Mouse (Mus musculus): Measurements from ENCODE around the gene Cmtr1. TPM values are rescaled to one million over a fixed set of nuclear protein-coding genes. Genes with fewer than 3 reads are reported as not detected.

Cmtr1 gene
- polyA plus RNA-seq, 1 experiment = 77.9 TPM

GRCm38 (mm10) chr17:29680921-29681320, 20.5 kb downstream of the Cmtr1 start:
- peaks cover 2% of the 10 kb centered on the region; the same call in 1 of the 2 replicates for H3K4me1 ChIP-seq (ENCODE audit: control insufficient read depth, insufficient read depth, low read length)
- TF ChIP-seq CTCF (IDR thresholded peaks at IDR 0.05; ENCODE audit: extremely low read depth, insufficient read depth, low read length) (no peak), POLR2A (IDR thresholded peaks at IDR 0.05; ENCODE audit: extremely low read depth, insufficient read depth, low read length) (no peak)
- no peak overlapping the region for H3K4me3 ChIP-seq (ENCODE audit: insufficient read depth, low read length)
- no peak overlapping the region for H3K27ac ChIP-seq (ENCODE audit: insufficient read depth, low read length)

- TF ChIP-seq CTCF (IDR thresholded peaks at IDR 0.05; ENCODE audit: extremely low read depth, insufficient read depth, low read length) (no peak), POLR2A (IDR thresholded peaks at IDR 0.05; ENCODE audit: extremely low read depth, insufficient read depth, low read length) (no peak)
- H3K27ac ChIP-seq (ENCODE audit: insufficient read depth, low read length) = no peak overlapping the region
- H3K4me3 ChIP-seq (ENCODE audit: insufficient read depth, low read length) = no peak overlapping the region
- peaks cover 2% of the 10 kb centered on the region; the same call in 1 of the 2 replicates for H3K4me1 ChIP-seq (ENCODE audit: control insufficient read depth, insufficient read depth, low read length)
Observed at GRCm38 (mm10) chr17:29681669-29682068, 21.3 kb downstream of the Cmtr1 start.

- no peak overlapping the region for H3K4me3 ChIP-seq (ENCODE audit: insufficient read depth, low read length)
- no peak overlapping the region for H3K27ac ChIP-seq (ENCODE audit: insufficient read depth, low read length)
- H3K4me1 ChIP-seq (ENCODE audit: control insufficient read depth, insufficient read depth, low read length) = peaks cover 2% of the 10 kb centered on the region; the same call in 1 of the 2 replicates
- no peak for TF ChIP-seq POLR2A (IDR thresholded peaks at IDR 0.05; ENCODE audit: extremely low read depth, insufficient read depth, low read length)
- TF ChIP-seq CTCF (IDR thresholded peaks at IDR 0.05; ENCODE audit: extremely low read depth, insufficient read depth, low read length) = no peak
Observed at GRCm38 (mm10) chr17:29682261-29682660, 21.9 kb downstream of the Cmtr1 start.

- TF ChIP-seq POLR2A (IDR thresholded peaks at IDR 0.05; ENCODE audit: extremely low read depth, insufficient read depth, low read length) (no peak), CTCF (IDR thresholded peaks at IDR 0.05; ENCODE audit: extremely low read depth, insufficient read depth, low read length) (no peak)
- H3K4me1 ChIP-seq (ENCODE audit: control insufficient read depth, insufficient read depth, low read length) = peaks cover 4% of the 10 kb centered on the region
- H3K27ac ChIP-seq (ENCODE audit: insufficient read depth, low read length) = no peak overlapping the region
- H3K4me3 ChIP-seq (ENCODE audit: insufficient read depth, low read length) = no peak overlapping the region
Observed at GRCm38 (mm10) chr17:29683127-29683526, 22.7 kb downstream of the Cmtr1 start.

- Histone ChIP-seq H3K27ac (ENCODE audit: insufficient read depth, low read length) (no peak overlapping the region), H3K4me3 (ENCODE audit: insufficient read depth, low read length) (no peak overlapping the region), H3K4me1 (ENCODE audit: control insufficient read depth, insufficient read depth, low read length) (peaks cover 5% of the 10 kb centered on the region)
- TF ChIP-seq CTCF (IDR thresholded peaks at IDR 0.05; ENCODE audit: extremely low read depth, insufficient read depth, low read length) (no peak), POLR2A (IDR thresholded peaks at IDR 0.05; ENCODE audit: extremely low read depth, insufficient read depth, low read length) (no peak)
Observed at GRCm38 (mm10) chr17:29684275-29684674, 23.9 kb downstream of the Cmtr1 start.

GRCm38 (mm10) chr17:29686771-29687170, 26.4 kb downstream of the Cmtr1 start:
- Histone ChIP-seq H3K4me1 (ENCODE audit: control insufficient read depth, insufficient read depth, low read length) (peaks cover 3% of the 10 kb centered on the region; the same call in 1 of the 2 replicates), H3K27ac (ENCODE audit: insufficient read depth, low read length) (no peak overlapping the region), H3K4me3 (ENCODE audit: insufficient read depth, low read length) (no peak overlapping the region)
- TF ChIP-seq CTCF (IDR thresholded peaks at IDR 0.05; ENCODE audit: extremely low read depth, insufficient read depth, low read length) (no peak), POLR2A (IDR thresholded peaks at IDR 0.05; ENCODE audit: extremely low read depth, insufficient read depth, low read length) (no peak)

- Histone ChIP-seq H3K27ac (ENCODE audit: insufficient read depth, low read length) (no peak overlapping the region), H3K4me1 (ENCODE audit: control insufficient read depth, insufficient read depth, low read length) (peaks cover 3% of the 10 kb centered on the region; the same call in 1 of the 2 replicates), H3K4me3 (ENCODE audit: insufficient read depth, low read length) (no peak overlapping the region)
- TF ChIP-seq CTCF (IDR thresholded peaks at IDR 0.05; ENCODE audit: extremely low read depth, insufficient read depth, low read length) = no peak
Observed at GRCm38 (mm10) chr17:29687373-29687772, 27.0 kb downstream of the Cmtr1 start.

- H3K4me1 ChIP-seq (ENCODE audit: control insufficient read depth, insufficient read depth, low read length) = peaks cover 3% of the 10 kb centered on the region; the same call in 1 of the 2 replicates
- no peak overlapping the region for H3K27ac ChIP-seq (ENCODE audit: insufficient read depth, low read length)
- no peak overlapping the region for H3K4me3 ChIP-seq (ENCODE audit: insufficient read depth, low read length)
- TF ChIP-seq POLR2A (IDR thresholded peaks at IDR 0.05; ENCODE audit: extremely low read depth, insufficient read depth, low read length) (no peak), CTCF (IDR thresholded peaks at IDR 0.05; ENCODE audit: extremely low read depth, insufficient read depth, low read length) (no peak)
Observed at GRCm38 (mm10) chr17:29688610-29689009, 28.2 kb downstream of the Cmtr1 start.

- Histone ChIP-seq H3K4me1 (ENCODE audit: control insufficient read depth, insufficient read depth, low read length) (peaks cover 3% of the 10 kb centered on the region; the same call in 1 of the 2 replicates), H3K27ac (ENCODE audit: insufficient read depth, low read length) (no peak overlapping the region), H3K4me3 (ENCODE audit: insufficient read depth, low read length) (no peak overlapping the region)
- TF ChIP-seq POLR2A (IDR thresholded peaks at IDR 0.05; ENCODE audit: extremely low read depth, insufficient read depth, low read length) (no peak), CTCF (IDR thresholded peaks at IDR 0.05; ENCODE audit: extremely low read depth, insufficient read depth, low read length) (no peak)
Observed at GRCm38 (mm10) chr17:29690257-29690656, 29.9 kb downstream of the Cmtr1 start.

- Histone ChIP-seq H3K4me3 (ENCODE audit: insufficient read depth, low read length) (no peak overlapping the region), H3K4me1 (ENCODE audit: control insufficient read depth, insufficient read depth, low read length) (peaks cover 2% of the 10 kb centered on the region; the same call in 1 of the 2 replicates), H3K27ac (ENCODE audit: insufficient read depth, low read length) (no peak overlapping the region)
- TF ChIP-seq POLR2A (IDR thresholded peaks at IDR 0.05; ENCODE audit: extremely low read depth, insufficient read depth, low read length) = no peak
- no peak for TF ChIP-seq CTCF (IDR thresholded peaks at IDR 0.05; ENCODE audit: extremely low read depth, insufficient read depth, low read length)
Observed at GRCm38 (mm10) chr17:29692827-29693226, 32.4 kb downstream of the Cmtr1 start.
